ENCODE assay signal across 28 mouse cellular contexts in the genomic region with DNA sequence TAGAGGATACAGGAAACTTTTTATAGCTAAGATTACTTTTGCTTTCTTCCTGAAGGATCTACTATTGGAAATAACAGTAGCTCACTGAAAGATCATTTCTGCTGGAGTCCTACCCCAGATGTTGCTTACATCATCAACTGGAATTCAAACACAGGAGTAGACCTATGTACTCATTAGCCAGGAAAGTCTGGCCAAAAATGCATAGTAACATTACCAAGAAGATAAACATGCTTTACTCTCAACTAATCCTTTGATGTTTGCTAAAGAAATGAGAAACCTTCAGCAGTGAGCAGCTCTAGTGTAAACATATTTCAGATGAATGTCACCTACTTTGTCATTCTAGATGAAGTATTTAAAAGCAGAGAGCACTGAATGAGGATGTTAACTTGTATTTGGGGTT.
DNase-seq lines count a peak whose midpoint lies in the region; ATAC-seq and TF ChIP-seq lines count a peak whose summit lies in the region.
"Had no signal": no experiment of that assay in that cellular context is flagged by ENCODE, and none has a peak within 500 bp of the region (broad histone marks: within the 10 kb centered on the region; RNA-seq: fewer than 3 reads in every experiment).

No protein-coding gene starts in this region.

- TF ChIP-seq EP300 in stomach, postnatal 0 days (optimal IDR thresholded peaks at IDR 0.05): no peak

- TF ChIP-seq CTCF in liver, adult 2 months (IDR thresholded peaks at IDR 0.05; ENCODE audit: low read depth, low read length): no peak
- TF ChIP-seq CTCF in lung, embryonic 14.5 days (IDR thresholded peaks at IDR 0.05; ENCODE audit: low read depth): no peak
- no peak for TF ChIP-seq CTCF in stomach, postnatal 0 days (IDR thresholded peaks at IDR 0.05; ENCODE audit: low read depth)
- TF ChIP-seq CTCF in embryonic fibroblast, embryonic 13.5 days (IDR thresholded peaks at IDR 0.05; ENCODE audit: borderline replicate concordance, insufficient read depth, low read length): no peak

- H3K4me3 ChIP-seq in liver, adult 2 months (ENCODE audit: insufficient read depth, low read depth, low read length): no peak overlapping the region
- no peak overlapping the region for H3K4me3 ChIP-seq in liver, embryonic 12.5 days
- H3K4me3 ChIP-seq in lung, embryonic 14.5 days (ENCODE audit: low read depth, low read length): no peak overlapping the region
- H3K4me3 ChIP-seq in stomach, embryonic 14.5 days (ENCODE audit: low read depth, low read length): no peak overlapping the region
- no peak overlapping the region for H3K4me3 ChIP-seq in stomach, postnatal 0 days (ENCODE audit: low read depth, low read length)
- H3K4me3 ChIP-seq in embryonic fibroblast, embryonic 13.5 days (ENCODE audit: insufficient read depth, low read length): no peak overlapping the region
- H3K4me3 ChIP-seq: embryonic facial prominence, embryonic 12.5 days; embryonic facial prominence, embryonic 15.5 days; forebrain, embryonic 13.5 days; forebrain, embryonic 15.5 days had no signal

- peak; percentile 46 for DNase-seq in liver, adult 2 months (ENCODE audit: extremely low read depth, low read depth, low spot score)
- peak; percentile 30 for DNase-seq in lung, embryonic 14.5 days
- DNase-seq in lung, postnatal 10 days: no peak
- no peak for DNase-seq in stomach, postnatal 0 days (ENCODE audit: low spot score)
- no peak for DNase-seq in cerebellum, adult 9-10 months
- DNase-seq: adrenal gland, adult 8-10 months; adrenal gland, postnatal 14 days; adrenal gland, postnatal 36 days; B cell, adult 2 months; cerebellum, adult 11-12 months; cerebellum, adult 2 months; cerebellum, adult 9-11 months; cerebellum, postnatal 14 days; cerebellum, postnatal 36 days; embryo, embryonic 11 days had no signal

- no peak for ATAC-seq in liver, embryonic 12.5 days
- ATAC-seq in lung, embryonic 14.5 days (ENCODE audit: insufficient read depth): peak; percentile 60; the same call in 1 of the 2 replicates
- ATAC-seq in stomach, embryonic 14.5 days (ENCODE audit: insufficient number of reproducible peaks, insufficient read depth, low FRiP score, low read depth): peak; percentile 49; the same call in 1 of the 2 replicates
- no peak for ATAC-seq in stomach, postnatal 0 days (ENCODE audit: low FRiP score, low TSS enrichment)
- ATAC-seq: activated CD4-positive, CD25-positive, alpha-beta regulatory T cell, adult 4 months; CD4-positive, CD25-positive, alpha-beta regulatory T cell, adult 4 months; forebrain, embryonic 13.5 days; forebrain, embryonic 15.5 days; Patski had no signal

- no peaks in the 10 kb centered on the region for H3K27me3 ChIP-seq in liver, adult 2 months (ENCODE audit: control insufficient read depth, insufficient read depth, low read length)
- H3K27me3 ChIP-seq in liver, embryonic 12.5 days (replicated peaks): no peaks in the 10 kb centered on the region
- H3K27me3 ChIP-seq in lung, embryonic 14.5 days (ENCODE audit: insufficient read depth, low read length): no peaks in the 10 kb centered on the region
- H3K27me3 ChIP-seq in stomach, embryonic 14.5 days (ENCODE audit: control insufficient read depth, insufficient read depth, low read length): no peaks in the 10 kb centered on the region
- no peaks in the 10 kb centered on the region for H3K27me3 ChIP-seq in stomach, postnatal 0 days (ENCODE audit: control insufficient read depth, insufficient read depth, low read length)
- H3K27me3 ChIP-seq: CH12.LX; embryonic facial prominence, embryonic 12.5 days; embryonic facial prominence, embryonic 15.5 days; forebrain, embryonic 13.5 days; forebrain, embryonic 15.5 days; Patski had no signal

- no peak overlapping the region for H3K27ac ChIP-seq in liver, adult 2 months (replicated peaks; ENCODE audit: insufficient read depth, low read depth, low read length)
- no peak overlapping the region for H3K27ac ChIP-seq in liver, embryonic 12.5 days
- H3K27ac ChIP-seq in lung, embryonic 14.5 days (ENCODE audit: low read depth): no peak overlapping the region
- H3K27ac ChIP-seq in stomach, embryonic 14.5 days (ENCODE audit: low read length): no peak overlapping the region
- H3K27ac ChIP-seq in stomach, postnatal 0 days (replicated peaks): no peak overlapping the region
- H3K27ac ChIP-seq in embryonic fibroblast, embryonic 13.5 days (ENCODE audit: insufficient read depth, low read length): peak overlapping the region; percentile 53
- H3K27ac ChIP-seq: embryonic facial prominence, embryonic 12.5 days; embryonic facial prominence, embryonic 15.5 days; forebrain, embryonic 13.5 days; forebrain, embryonic 15.5 days had no signal

- no peak overlapping the region for H3K4me2 ChIP-seq in liver, embryonic 12.5 days
- H3K4me2 ChIP-seq in lung, embryonic 14.5 days: no peak overlapping the region
- H3K4me2 ChIP-seq in stomach, embryonic 14.5 days (replicated peaks; ENCODE audit: low read depth, low read length): no peak overlapping the region
- H3K4me2 ChIP-seq in stomach, postnatal 0 days (replicated peaks; ENCODE audit: low read depth): no peak overlapping the region
- H3K4me2 ChIP-seq: embryonic facial prominence, embryonic 12.5 days; embryonic facial prominence, embryonic 15.5 days; forebrain, embryonic 13.5 days; forebrain, embryonic 15.5 days had no signal

- no peak for TF ChIP-seq POLR2A in liver, adult 2 months (IDR thresholded peaks at IDR 0.05; ENCODE audit: extremely low read depth, insufficient read depth, low read length)
- no peak for TF ChIP-seq POLR2A in embryonic fibroblast, embryonic 13.5 days (IDR thresholded peaks at IDR 0.05; ENCODE audit: low read depth, low read length)

- H3K9ac ChIP-seq in liver, adult 2 months (ENCODE audit: low read depth, low read length): no peak overlapping the region
- no peak overlapping the region for H3K9ac ChIP-seq in liver, embryonic 12.5 days
- H3K9ac ChIP-seq in lung, embryonic 14.5 days: no peak overlapping the region
- H3K9ac ChIP-seq in stomach, embryonic 14.5 days (replicated peaks; ENCODE audit: low read depth, low read length): no peak overlapping the region
- H3K9ac ChIP-seq in stomach, postnatal 0 days (ENCODE audit: low read length): no peak overlapping the region
- H3K9ac ChIP-seq: embryonic facial prominence, embryonic 12.5 days; embryonic facial prominence, embryonic 15.5 days; forebrain, embryonic 13.5 days; forebrain, embryonic 15.5 days; forebrain, postnatal 0 days had no signal

- no peaks in the 10 kb centered on the region for H3K4me1 ChIP-seq in liver, adult 2 months (ENCODE audit: control insufficient read depth, insufficient read depth, low read length)
- H3K4me1 ChIP-seq in liver, embryonic 12.5 days: no peaks in the 10 kb centered on the region
- H3K4me1 ChIP-seq in lung, embryonic 14.5 days (ENCODE audit: insufficient read depth): 0 out of 2 replicates have a peak, but pooled peaks cover 6% of the 10 kb centered on the region
- H3K4me1 ChIP-seq in stomach, embryonic 14.5 days (ENCODE audit: control insufficient read depth, insufficient read depth, low read length): no peaks in the 10 kb centered on the region
- no peaks in the 10 kb centered on the region for H3K4me1 ChIP-seq in stomach, postnatal 0 days (replicated peaks; ENCODE audit: control insufficient read depth, insufficient read depth)
- peaks cover 16% of the 10 kb centered on the region for H3K4me1 ChIP-seq in embryonic fibroblast, embryonic 13.5 days (ENCODE audit: control insufficient read depth, insufficient read depth, low read length)
- H3K4me1 ChIP-seq: embryonic facial prominence, embryonic 12.5 days; embryonic facial prominence, embryonic 15.5 days; forebrain, embryonic 13.5 days; forebrain, embryonic 15.5 days had no signal

- H3K9me3 ChIP-seq in liver, embryonic 12.5 days (replicated peaks): no peaks in the 10 kb centered on the region
- no peaks in the 10 kb centered on the region for H3K9me3 ChIP-seq in lung, embryonic 14.5 days (ENCODE audit: low read depth, low read length)
- H3K9me3 ChIP-seq in stomach, embryonic 14.5 days (ENCODE audit: control insufficient read depth, low read depth, low read length): no peaks in the 10 kb centered on the region
- H3K9me3 ChIP-seq in stomach, postnatal 0 days (ENCODE audit: control insufficient read depth, low read length): no peaks in the 10 kb centered on the region
- H3K9me3 ChIP-seq: embryonic facial prominence, embryonic 12.5 days; embryonic facial prominence, embryonic 15.5 days; forebrain, embryonic 13.5 days; forebrain, embryonic 15.5 days; G1E had no signal

- H3K79me2 ChIP-seq in liver, adult 2 months (ENCODE audit: control insufficient read depth, insufficient read depth, low read length): no peaks in the 10 kb centered on the region

- no peaks in the 10 kb centered on the region for H3K36me3 ChIP-seq in liver, adult 2 months (ENCODE audit: control insufficient read depth, insufficient read depth, low read length)
- no peaks in the 10 kb centered on the region for H3K36me3 ChIP-seq in liver, embryonic 12.5 days
- no peaks in the 10 kb centered on the region for H3K36me3 ChIP-seq in lung, embryonic 14.5 days (ENCODE audit: insufficient read depth)
- no peaks in the 10 kb centered on the region for H3K36me3 ChIP-seq in stomach, embryonic 14.5 days (ENCODE audit: control insufficient read depth, insufficient read depth, low read length)
- no peaks in the 10 kb centered on the region for H3K36me3 ChIP-seq in stomach, postnatal 0 days (ENCODE audit: control insufficient read depth, insufficient read depth, low read length)
- H3K36me3 ChIP-seq: embryonic facial prominence, embryonic 12.5 days; embryonic facial prominence, embryonic 15.5 days; forebrain, embryonic 15.5 days; G1E had no signal

Comparison
In these comparisons a context has a peak if more than half of its experiments do, and no peak if none do; other contexts are left out.
1. DNase-seq: peak in liver, adult 2 months (single experiment) and lung, embryonic 14.5 days (single experiment); none in lung, postnatal 10 days (single experiment), stomach, postnatal 0 days (single experiment) and cerebellum, adult 9-10 months (single experiment).
2. ATAC-seq: peak in lung, embryonic 14.5 days (single experiment) and stomach, embryonic 14.5 days (single experiment); none in liver, embryonic 12.5 days (single experiment) and stomach, postnatal 0 days (single experiment).